Mouse (Mus musculus): ENCODE data around the gene Gpatch8. TPM values are rescaled to one million over a fixed set of nuclear protein-coding genes. Genes with fewer than 3 reads are reported as not detected.
"Not testable (repeated sequence)": the region's sequence is repeated elsewhere in the genome, so short reads cannot be mapped to it uniquely, and the experiment has no call there.

Gpatch8 gene
- polyA plus RNA-seq, 1 experiment from 2014 or later, result 68.7 TPM

DNA sequence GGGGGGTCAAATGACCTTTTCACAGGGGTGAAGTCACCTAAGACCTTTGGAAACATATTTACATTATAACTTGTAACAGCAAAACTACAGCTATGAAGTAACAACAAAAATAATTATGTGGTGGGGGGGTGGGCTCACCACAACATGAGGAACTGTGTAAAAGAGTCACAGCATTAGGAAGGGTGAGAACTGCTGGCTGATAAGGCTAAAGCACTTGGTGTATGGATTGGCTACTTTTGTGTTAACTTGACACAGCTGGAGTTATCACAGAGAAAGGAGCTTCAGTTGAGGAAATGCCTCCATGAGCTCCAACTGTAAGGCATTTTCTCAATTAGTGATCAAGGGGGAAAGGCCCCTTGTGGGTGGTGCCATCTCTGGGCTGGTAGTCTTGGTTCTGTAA is 15.9 kb downstream of the Gpatch8 start:
- not testable (repeated sequence) for H3K4me2 ChIP-seq (replicated peaks); ATAC-seq (ENCODE audit: insufficient number of reproducible peaks, insufficient read depth, low FRiP score, low TSS enrichment); H3K36me3 ChIP-seq; H3K27me3 ChIP-seq; H3K27ac ChIP-seq; H3K9ac ChIP-seq; H3K4me3 ChIP-seq; H3K9me3 ChIP-seq; H3K4me1 ChIP-seq

DNA sequence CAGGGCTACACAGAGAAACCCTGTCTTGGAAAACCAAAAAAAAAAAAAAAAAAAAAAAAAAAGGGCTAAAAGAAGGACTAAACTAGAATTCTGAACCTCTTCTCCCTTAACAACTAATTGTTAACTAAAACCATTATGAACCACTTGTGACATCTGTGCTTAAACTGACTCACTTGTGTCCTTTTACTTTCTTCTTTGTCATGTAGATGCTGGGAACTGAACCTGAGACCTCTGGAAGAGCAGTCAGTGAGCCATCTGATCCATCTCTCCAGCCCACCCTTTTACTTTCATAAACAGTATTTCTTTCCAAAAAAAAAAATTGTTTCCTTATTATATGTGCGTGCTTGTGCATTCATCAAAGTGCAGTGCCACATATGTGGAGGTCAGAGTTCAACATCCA is 16.5 kb downstream of the Gpatch8 start:
- H3K36me3 ChIP-seq, result peaks cover 4% of the 10 kb centered on the region; the same call in 1 of the 2 replicates

DNA sequence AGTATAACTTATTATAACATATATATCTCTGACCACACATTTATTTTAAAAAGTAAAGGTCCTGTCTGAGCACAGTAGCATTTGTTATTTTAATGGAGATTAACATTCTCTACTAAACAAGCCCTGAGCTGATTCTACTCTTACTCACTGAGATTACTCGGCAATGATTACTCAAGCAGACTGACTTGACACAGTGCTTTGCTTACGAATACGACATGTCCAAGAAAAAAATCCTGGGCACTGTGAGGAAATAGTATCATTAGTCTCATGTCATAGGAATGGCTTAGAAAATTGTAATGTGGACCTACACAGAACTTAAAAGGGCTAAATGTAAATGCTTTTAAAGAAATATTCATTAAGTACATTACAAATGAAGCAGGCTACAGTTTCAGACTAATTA is 20.0 kb downstream of the Gpatch8 start:
- H3K27me3 ChIP-seq, result no peaks in the 10 kb centered on the region
- H3K36me3 ChIP-seq, result peaks cover 4% of the 10 kb centered on the region; the same call in 1 of the 2 replicates
- H3K4me2 ChIP-seq (replicated peaks), result no peak overlapping the region
- ATAC-seq (ENCODE audit: insufficient number of reproducible peaks, insufficient read depth, low FRiP score, low TSS enrichment), result no peak
- H3K9ac ChIP-seq, result no peak overlapping the region
- H3K4me3 ChIP-seq, result no peak overlapping the region
- H3K27ac ChIP-seq, result no peak overlapping the region
- 83% methylated on average over 3 of the region's 3 CpGs for WGBS
- no peaks in the 10 kb centered on the region; the same call in 1 of the 2 replicates for H3K4me1 ChIP-seq
- H3K9me3 ChIP-seq, result no peaks in the 10 kb centered on the region

More for the DNA sequence above, 16.5 kb downstream of the Gpatch8 start:
- Histone ChIP-seq H3K9ac (no peak overlapping the region), H3K27ac (no peak overlapping the region), H3K27me3 (no peaks in the 10 kb centered on the region), H3K4me2 (replicated peaks) (no peak overlapping the region), H3K4me3 (no peak overlapping the region), H3K4me1 (peaks cover 7% of the 10 kb centered on the region; the same call in 1 of the 2 replicates), H3K9me3 (no peaks in the 10 kb centered on the region)
- no peak for ATAC-seq (ENCODE audit: insufficient number of reproducible peaks, insufficient read depth, low FRiP score, low TSS enrichment)
- 48% methylated on average over 1 of the region's 1 CpGs for WGBS

DNA sequence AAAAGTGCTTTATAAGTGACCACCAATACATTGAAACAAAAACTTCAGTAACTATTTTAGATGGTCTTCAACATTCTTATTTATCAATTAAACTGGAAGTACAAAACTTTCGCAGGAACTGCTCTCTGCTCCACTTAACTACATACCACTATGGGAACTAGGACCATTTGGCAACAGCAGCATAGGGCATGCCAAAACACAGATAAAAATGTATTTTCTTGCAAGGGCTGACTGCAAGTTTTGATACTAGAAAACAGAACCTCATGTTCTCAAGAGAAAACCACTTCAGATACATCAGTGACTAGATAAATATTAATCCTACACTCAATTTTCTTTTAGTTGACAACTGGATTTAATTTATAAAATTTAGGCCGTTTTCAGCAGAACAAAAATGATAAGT is 22.1 kb downstream of the Gpatch8 start:
- no peaks in the 10 kb centered on the region for H3K9me3 ChIP-seq
- no peaks in the 10 kb centered on the region for H3K4me1 ChIP-seq
- no peaks in the 10 kb centered on the region for H3K27me3 ChIP-seq
- H3K27ac ChIP-seq, result no peak overlapping the region
- WGBS, result 84% methylated on average over 2 of the region's 2 CpGs
- no peak overlapping the region for H3K4me3 ChIP-seq
- H3K36me3 ChIP-seq, result peaks cover 2% of the 10 kb centered on the region; the same call in 1 of the 2 replicates
- no peak overlapping the region for H3K4me2 ChIP-seq (replicated peaks)
- no peak overlapping the region for H3K9ac ChIP-seq
- no peak for ATAC-seq (ENCODE audit: insufficient number of reproducible peaks, insufficient read depth, low FRiP score, low TSS enrichment)

DNA sequence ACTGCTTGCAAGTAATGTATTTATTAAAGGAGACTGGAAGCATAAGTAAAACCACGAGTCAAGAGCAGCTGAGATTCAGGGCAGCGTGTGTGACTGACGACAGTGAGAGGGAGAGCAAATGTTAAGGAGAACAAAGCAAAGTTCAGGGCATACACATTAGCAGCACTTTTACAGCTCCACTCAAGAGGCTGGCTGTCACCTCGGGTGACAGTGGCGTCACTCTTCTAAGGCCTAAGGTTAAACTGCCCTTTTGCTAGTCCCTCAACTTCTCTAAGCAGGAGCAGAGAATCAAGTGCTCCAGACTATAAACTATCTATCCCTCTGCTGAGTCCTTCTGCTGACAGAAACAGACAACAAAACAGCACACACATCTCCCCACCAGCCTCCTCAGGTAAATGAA is 24.8 kb downstream of the Gpatch8 start:
- 67% methylated on average over 5 of the region's 5 CpGs for WGBS

DNA sequence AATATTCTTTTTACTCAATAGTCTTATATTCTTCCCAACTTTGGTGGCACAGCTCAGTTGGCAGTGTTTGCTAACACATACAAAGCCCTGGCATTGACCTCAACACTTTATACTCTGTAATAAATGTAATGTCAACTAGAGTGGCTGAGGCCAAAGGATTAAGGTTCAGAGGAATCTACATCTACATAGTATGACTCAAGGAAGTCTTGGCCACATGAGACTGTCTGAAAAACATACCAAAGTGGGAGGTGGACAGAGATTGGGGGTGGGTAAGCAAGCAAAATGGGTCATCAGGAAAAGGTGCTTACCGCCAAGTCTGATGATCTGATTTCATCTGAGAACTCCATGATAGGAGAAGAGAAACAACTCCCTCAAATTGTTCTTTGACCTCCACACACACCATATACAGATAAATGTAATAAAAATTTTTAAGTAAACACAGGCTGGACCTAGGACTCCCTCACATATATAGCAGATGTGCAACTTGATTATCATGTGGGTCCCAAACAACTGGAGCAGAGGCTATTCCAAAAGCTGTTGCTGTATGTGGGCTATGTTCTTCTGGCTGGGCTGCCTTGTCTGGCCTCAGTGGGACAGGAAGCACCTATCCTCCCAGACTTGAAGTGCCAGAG is 41.3 kb downstream of the Gpatch8 start:
- Histone ChIP-seq H3K9me3 (no peaks in the 10 kb centered on the region), H3K4me2 (replicated peaks) (no peak overlapping the region), H3K27me3 (no peaks in the 10 kb centered on the region), H3K4me3 (no peak overlapping the region), H3K27ac (no peak overlapping the region), H3K4me1 (no peaks in the 10 kb centered on the region), H3K36me3 (peaks cover 21% of the 10 kb centered on the region), H3K9ac (no peak overlapping the region)
- WGBS, result 94% methylated on average over 1 of the region's 1 CpGs
- ATAC-seq (ENCODE audit: insufficient number of reproducible peaks, insufficient read depth, low FRiP score, low TSS enrichment), result no peak

More for the DNA sequence above, 24.8 kb downstream of the Gpatch8 start:
- no peak overlapping the region for H3K9ac ChIP-seq
- no peak for ATAC-seq (ENCODE audit: insufficient number of reproducible peaks, insufficient read depth, low FRiP score, low TSS enrichment)
- H3K27me3 ChIP-seq, result no peaks in the 10 kb centered on the region
- H3K36me3 ChIP-seq, result 0 out of 2 replicates have a peak, but pooled peaks cover 3% of the 10 kb centered on the region
- no peak overlapping the region for H3K4me2 ChIP-seq (replicated peaks)
- H3K27ac ChIP-seq, result no peak overlapping the region
- H3K4me1 ChIP-seq, result no peaks in the 10 kb centered on the region
- no peaks in the 10 kb centered on the region for H3K9me3 ChIP-seq
- H3K4me3 ChIP-seq, result no peak overlapping the region

DNA sequence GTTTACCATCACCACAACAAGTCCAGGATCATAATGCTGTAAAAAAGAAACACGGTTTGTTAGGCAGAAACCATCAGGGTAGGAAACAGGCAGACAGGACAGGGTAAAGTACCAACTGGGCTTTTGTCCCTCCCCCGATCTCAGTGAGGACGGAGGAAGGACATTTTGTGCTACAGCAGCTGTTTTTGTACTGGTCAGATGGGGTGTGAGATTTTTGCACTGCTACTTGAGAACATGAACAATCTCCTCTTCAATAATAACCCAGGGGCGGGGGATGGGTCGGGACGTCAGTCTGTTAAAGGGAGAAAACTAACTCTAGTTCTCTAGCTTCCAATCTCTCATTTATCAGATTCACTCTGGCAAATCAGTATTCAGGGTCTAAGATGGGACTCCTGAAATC is 46.0 kb downstream of the Gpatch8 start:
- no peaks in the 10 kb centered on the region for H3K9me3 ChIP-seq
- H3K9ac ChIP-seq, result no peak overlapping the region
- H3K27me3 ChIP-seq, result no peaks in the 10 kb centered on the region
- ATAC-seq (ENCODE audit: insufficient number of reproducible peaks, insufficient read depth, low FRiP score, low TSS enrichment), result no peak
- WGBS, result 66% methylated on average over 6 of the region's 6 CpGs
- no peaks in the 10 kb centered on the region for H3K4me1 ChIP-seq
- no peak overlapping the region for H3K4me2 ChIP-seq (replicated peaks)
- no peak overlapping the region for H3K27ac ChIP-seq
- peaks cover 22% of the 10 kb centered on the region for H3K36me3 ChIP-seq
- no peak overlapping the region for H3K4me3 ChIP-seq

DNA sequence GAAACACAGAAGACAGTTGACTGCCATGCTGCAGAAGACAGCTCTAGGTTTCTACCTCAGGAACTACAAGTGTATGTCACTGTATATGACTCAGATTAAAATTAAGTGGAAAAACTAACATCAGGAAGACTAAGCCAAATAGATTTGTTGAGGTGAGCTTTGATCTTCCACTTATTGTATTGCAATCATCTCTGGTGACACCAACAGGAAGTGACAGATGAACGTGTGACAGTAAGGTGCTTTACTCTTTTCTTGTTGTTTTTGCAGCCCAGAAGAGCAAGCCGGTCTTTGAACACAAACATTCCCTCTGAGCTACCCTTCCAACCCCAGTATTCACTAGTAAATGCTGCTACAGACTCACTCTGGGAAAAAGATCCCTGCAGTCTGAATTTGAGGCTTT is 59.5 kb downstream of the Gpatch8 start:
- peaks cover 60% of the 10 kb centered on the region for H3K36me3 ChIP-seq
- no peak for ATAC-seq (ENCODE audit: insufficient number of reproducible peaks, insufficient read depth, low FRiP score, low TSS enrichment)
- WGBS, result 74% methylated on average over 2 of the region's 2 CpGs
- H3K4me1 ChIP-seq, result no peaks in the 10 kb centered on the region
- H3K4me3 ChIP-seq, result no peak overlapping the region
- H3K4me2 ChIP-seq (replicated peaks), result no peak overlapping the region
- no peak overlapping the region for H3K27ac ChIP-seq
- H3K9ac ChIP-seq, result no peak overlapping the region
- no peaks in the 10 kb centered on the region for H3K27me3 ChIP-seq
- H3K9me3 ChIP-seq, result no peaks in the 10 kb centered on the region

DNA sequence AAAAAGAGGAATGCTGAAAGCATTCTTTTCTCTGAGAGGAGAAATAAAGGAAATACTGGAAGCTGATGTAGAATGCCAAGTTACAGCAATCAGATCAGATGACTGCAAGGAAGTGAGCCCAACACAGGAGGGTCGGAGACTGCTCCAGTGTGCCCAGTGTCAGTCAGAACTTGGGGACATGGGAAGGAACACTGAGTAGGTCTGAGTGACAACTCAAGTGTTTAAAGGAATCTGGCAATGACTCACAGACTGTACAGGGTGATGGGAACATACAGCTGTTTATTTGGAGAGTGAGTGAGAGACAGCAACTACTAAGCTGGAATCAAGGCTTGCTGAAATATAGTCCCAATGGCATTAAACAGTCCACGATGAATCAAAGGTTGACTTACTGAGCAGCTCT is 60.0 kb downstream of the Gpatch8 start:
- Histone ChIP-seq H3K4me1 (no peaks in the 10 kb centered on the region), H3K9ac (no peak overlapping the region), H3K27me3 (no peaks in the 10 kb centered on the region), H3K27ac (0 out of 2 replicates have a peak overlapping the region, but pooled peaks have one; percentile 19), H3K4me2 (replicated peaks) (no peak overlapping the region), H3K4me3 (no peak overlapping the region), H3K36me3 (peaks cover 59% of the 10 kb centered on the region), H3K9me3 (no peaks in the 10 kb centered on the region)
- 81% methylated on average over 2 of the region's 2 CpGs for WGBS
- no peak for ATAC-seq (ENCODE audit: insufficient number of reproducible peaks, insufficient read depth, low FRiP score, low TSS enrichment)

DNA sequence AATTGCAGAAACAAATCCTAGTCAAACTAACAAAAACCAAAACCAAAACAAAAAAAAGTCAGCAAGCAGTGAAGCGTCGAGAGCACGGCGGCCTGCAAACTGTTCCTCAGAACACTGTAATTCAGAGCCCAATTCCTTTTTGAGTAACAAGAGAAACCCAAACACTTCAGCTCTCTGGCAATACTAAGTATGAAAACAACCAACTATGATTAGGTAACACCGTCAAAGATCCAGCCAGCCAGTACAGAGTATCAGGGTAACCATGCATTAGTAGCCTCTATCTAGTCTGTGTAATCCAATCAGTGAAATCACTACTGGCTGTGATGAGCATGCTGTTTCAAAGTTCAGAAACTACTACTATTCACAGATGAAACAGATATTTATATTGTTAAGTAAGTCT is 60.5 kb downstream of the Gpatch8 start:
- no peaks in the 10 kb centered on the region for H3K4me1 ChIP-seq
- peaks cover 54% of the 10 kb centered on the region for H3K36me3 ChIP-seq
- no peak overlapping the region for H3K9ac ChIP-seq
- 94% methylated on average over 5 of the region's 5 CpGs for WGBS
- H3K4me3 ChIP-seq, result no peak overlapping the region
- ATAC-seq (ENCODE audit: insufficient number of reproducible peaks, insufficient read depth, low FRiP score, low TSS enrichment), result no peak
- no peak overlapping the region for H3K27ac ChIP-seq
- H3K27me3 ChIP-seq, result no peaks in the 10 kb centered on the region
- no peaks in the 10 kb centered on the region for H3K9me3 ChIP-seq
- no peak overlapping the region for H3K4me2 ChIP-seq (replicated peaks)

DNA sequence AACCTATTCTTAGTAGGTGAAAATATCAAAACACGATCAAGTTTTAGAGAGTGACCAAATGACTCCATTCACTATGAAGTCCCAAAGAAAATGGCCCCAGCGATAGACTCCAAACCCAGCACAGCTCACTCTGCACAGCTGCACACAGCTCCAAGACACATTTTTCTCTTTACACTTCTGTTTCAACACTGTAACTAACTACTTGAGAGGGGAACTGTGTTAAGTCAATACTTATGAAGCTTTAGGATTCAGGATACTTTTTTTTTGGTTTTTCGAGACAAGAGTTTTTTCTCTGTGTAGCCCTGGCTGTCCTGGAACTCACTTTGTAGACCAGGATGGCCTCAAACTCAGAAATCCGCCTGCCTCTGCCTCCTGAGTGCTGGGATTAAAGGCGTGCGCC is 61.1 kb downstream of the Gpatch8 start:
- Histone ChIP-seq H3K4me1 (no peaks in the 10 kb centered on the region), H3K27me3 (no peaks in the 10 kb centered on the region), H3K4me2 (replicated peaks) (no peak overlapping the region), H3K4me3 (no peak overlapping the region), H3K36me3 (peaks cover 49% of the 10 kb centered on the region), H3K9me3 (no peaks in the 10 kb centered on the region), H3K9ac (no peak overlapping the region), H3K27ac (no peak overlapping the region)
- 98% methylated on average over 6 of the region's 6 CpGs for WGBS
- no peak for ATAC-seq (ENCODE audit: insufficient number of reproducible peaks, insufficient read depth, low FRiP score, low TSS enrichment)

DNA sequence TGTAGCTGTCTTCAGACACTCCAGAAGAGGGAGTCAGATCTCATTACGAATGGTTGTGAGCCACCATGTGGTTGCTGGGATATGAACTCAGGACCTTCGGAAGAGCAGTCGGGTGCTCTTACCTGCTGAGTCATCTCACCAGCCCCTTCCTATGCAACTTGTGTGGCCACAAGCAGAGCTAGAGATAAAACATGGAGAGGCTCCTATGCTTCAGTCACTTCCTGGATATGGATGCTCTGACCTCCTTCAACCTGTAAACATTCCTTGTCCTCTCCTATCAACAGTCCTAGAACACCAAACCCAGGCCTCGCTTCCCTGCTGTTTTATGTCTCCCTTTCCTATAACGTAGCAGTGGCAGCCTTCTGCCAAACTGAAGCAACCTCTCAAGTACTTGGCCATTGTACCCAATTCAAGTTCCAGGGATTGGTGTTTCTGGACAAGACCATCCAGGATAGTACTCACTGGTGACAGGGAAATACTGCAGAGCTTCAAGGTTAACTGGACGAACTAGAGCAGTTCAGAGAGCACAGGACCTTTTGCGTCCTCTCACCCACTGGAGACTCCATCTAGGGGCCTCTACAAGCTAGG is 62.0 kb downstream of the Gpatch8 start:
- Histone ChIP-seq H3K9ac (no peak overlapping the region), H3K4me1 (no peaks in the 10 kb centered on the region), H3K4me2 (replicated peaks) (no peak overlapping the region), H3K27ac (no peak overlapping the region), H3K36me3 (peaks cover 43% of the 10 kb centered on the region), H3K4me3 (no peak overlapping the region), H3K27me3 (no peaks in the 10 kb centered on the region), H3K9me3 (no peaks in the 10 kb centered on the region)
- 92% methylated on average over 7 of the region's 7 CpGs for WGBS
- ATAC-seq (ENCODE audit: insufficient number of reproducible peaks, insufficient read depth, low FRiP score, low TSS enrichment), result no peak

All from embryonic facial prominence, embryonic 12.5 days (tissue).